Mouse (Mus musculus) neural tube, embryonic 11.5 days (tissue): ENCODE data around the gene Nap1l5. TPM values are rescaled to one million over a fixed set of nuclear protein-coding genes. Genes with fewer than 3 reads are reported as not detected.

Experiments
- ATAC-seq: fragments of 200-750 bp; cut with Nextera tagmentation; 2 replicates; pipeline ENCODE4 v1.8.0; 2017; ENCODE audit warnings: moderate number of reproducible peaks, mild to moderate bottlenecking, moderate TSS enrichment, moderate library complexity; ENCODE audit not compliant: insufficient read depth, low FRiP score, low TSS enrichment
- DNase-seq: peaks from one replicate; pipeline ENCODE4 v3.0.0-alpha.2; 2015; ENCODE audit warnings: low spot score
- H3K27ac ChIP-seq: fragments of 300-500 bp; sonication (generic); 2 replicates; pipeline ENCODE4 v1.5.1; 2014; ENCODE audit warnings: low read depth, mild to moderate bottlenecking, low read length
- H3K27me3 ChIP-seq: fragments of 300-500 bp; sonication (generic); 2 replicates; pipeline ENCODE4 v1.6.1; 2014; ENCODE audit warnings: mild to moderate bottlenecking, low read length, mixed read lengths; ENCODE audit not compliant: control insufficient read depth, insufficient read depth
- H3K36me3 ChIP-seq: fragments of 300-500 bp; sonication (generic); 2 replicates; pipeline ENCODE4 v1.6.1; 2014; ENCODE audit warnings: mild to moderate bottlenecking, low read length, moderate library complexity, mixed read lengths; ENCODE audit not compliant: control insufficient read depth, insufficient read depth
- H3K4me1 ChIP-seq: fragments of 300-500 bp; sonication (generic); 2 replicates; pipeline ENCODE4 v1.6.1; 2014; ENCODE audit warnings: low read length, mixed read lengths; ENCODE audit not compliant: control insufficient read depth, insufficient read depth
- H3K4me2 ChIP-seq: fragments of 300-500 bp; sonication (generic); 2 replicates; pipeline ENCODE4 v1.6.1; 2014; ENCODE audit warnings: low read depth, mild to moderate bottlenecking, moderate library complexity
- H3K4me3 ChIP-seq: fragments of 300-500 bp; sonication (generic); 2 replicates; pipeline ENCODE4 v1.5.1; 2014; ENCODE audit warnings: low read depth, low read length
- H3K9ac ChIP-seq: fragments of 300-500 bp; sonication (generic); 2 replicates; pipeline ENCODE4 v1.6.1; 2014; ENCODE audit warnings: mild to moderate bottlenecking, low read length
- H3K9me3 ChIP-seq: fragments of 300-500 bp; sonication (generic); 2 replicates; pipeline ENCODE4 v1.6.1; 2016; ENCODE audit warnings: low read length; ENCODE audit not compliant: control insufficient read depth
- WGBS: fragments of 180-500 bp; shearing (Covaris S2); extraction: QIAGEN DNeasy Blood & Tissue Kit; methylation state at CpG from one replicate; pipeline ENCODE4 v1.1.7; 2014; 5-methylcytosine and 5-hydroxymethylcytosine counted together
- polyA plus RNA-seq: library from polyadenylated mRNA; unstranded; fragments of >200 nt; fragmentation: Nextera tagmentation; extraction: Ambion mirVana; gene quantifications from 2 replicates; pipeline ENCODE4 v1.2.1, GENCODE M21; 2014

The Nap1l5 gene
- polyA plus RNA-seq, 1 experiment from 2014 or later, result 30.7 TPM

DNA sequence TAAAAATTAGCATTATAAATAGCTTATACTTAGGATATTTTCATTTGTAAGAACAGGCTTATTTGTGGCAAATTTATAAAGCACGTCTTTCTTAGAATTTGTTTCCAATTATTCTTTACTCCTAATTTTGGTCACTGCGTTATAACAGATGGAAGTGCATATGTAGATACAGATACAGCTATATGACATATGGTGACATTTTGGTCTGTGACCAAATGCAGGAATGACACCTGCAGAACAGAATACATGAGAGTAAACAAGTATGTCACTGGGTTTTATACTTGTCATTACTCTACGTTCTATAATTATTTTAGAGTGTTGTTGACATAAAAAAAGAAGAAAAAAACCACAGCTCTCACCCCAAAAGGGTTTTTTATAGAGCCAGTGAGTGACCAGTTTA lies 7.8 kb downstream of the Nap1l5 start:
- H3K27ac ChIP-seq, result no peak overlapping the region
- no peaks in the 10 kb centered on the region for H3K4me1 ChIP-seq
- 90% methylated on average over 3 of the region's 3 CpGs for WGBS
- H3K27me3 ChIP-seq, result no peaks in the 10 kb centered on the region
- no peak overlapping the region for H3K4me3 ChIP-seq
- H3K9me3 ChIP-seq, result no peaks in the 10 kb centered on the region
- ATAC-seq (no peak), DNase-seq (no peak)
- H3K9ac ChIP-seq, result no peak overlapping the region
- H3K36me3 ChIP-seq, result no peaks in the 10 kb centered on the region
- H3K4me2 ChIP-seq, result no peak overlapping the region

DNA sequence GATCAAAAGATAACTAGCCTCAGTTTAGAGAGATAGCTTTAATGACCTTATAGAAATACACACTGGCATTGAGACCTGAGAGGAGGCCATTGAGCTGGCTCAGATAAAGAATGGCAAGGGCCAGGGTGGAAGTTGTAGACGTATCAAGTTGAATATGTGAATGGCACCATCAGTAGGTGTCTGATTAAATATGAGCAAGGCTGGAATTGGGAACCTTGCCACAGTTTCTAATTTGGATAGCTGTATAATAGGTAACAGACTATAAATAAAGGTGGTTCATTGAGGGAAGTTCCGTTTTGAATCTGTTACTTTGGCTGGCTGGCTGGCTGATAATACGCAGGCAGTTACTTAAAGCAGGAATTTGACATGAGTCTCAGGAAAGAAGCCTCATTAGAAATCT lies 10.2 kb downstream of the Nap1l5 start:
- H3K27ac ChIP-seq, result no peak overlapping the region
- H3K4me2 ChIP-seq, result no peak overlapping the region
- H3K4me3 ChIP-seq, result no peak overlapping the region
- H3K27me3 ChIP-seq, result no peaks in the 10 kb centered on the region
- ATAC-seq, result no peak
- H3K9ac ChIP-seq, result no peak overlapping the region
- H3K9me3 ChIP-seq, result no peaks in the 10 kb centered on the region
- no peak for DNase-seq
- H3K36me3 ChIP-seq, result no peaks in the 10 kb centered on the region
- H3K4me1 ChIP-seq, result no peaks in the 10 kb centered on the region
- 84% methylated on average over 3 of the region's 3 CpGs for WGBS

DNA sequence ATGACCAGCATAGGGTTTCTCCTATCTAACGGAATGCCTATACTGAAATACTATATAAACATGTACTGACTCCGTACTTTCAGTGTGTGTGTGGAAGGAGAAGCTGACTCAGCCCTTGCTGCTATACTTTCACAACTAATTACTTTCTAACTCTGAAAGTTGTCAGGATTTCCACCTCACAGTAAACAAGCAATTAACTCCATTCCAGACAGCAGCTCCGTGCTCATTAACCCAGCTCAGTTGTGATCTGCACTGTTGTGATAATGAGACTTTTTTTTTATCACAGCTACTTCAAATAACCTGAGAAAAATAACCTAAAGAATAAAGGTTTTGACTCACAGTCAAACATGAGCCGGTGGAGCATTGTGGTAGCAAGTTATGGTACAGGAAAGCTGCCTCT lies 11.9 kb downstream of the Nap1l5 start:
- Histone ChIP-seq H3K27ac (no peak overlapping the region), H3K36me3 (no peaks in the 10 kb centered on the region), H3K9ac (no peak overlapping the region), H3K4me2 (no peak overlapping the region), H3K27me3 (no peaks in the 10 kb centered on the region), H3K4me3 (no peak overlapping the region), H3K4me1 (no peaks in the 10 kb centered on the region), H3K9me3 (no peaks in the 10 kb centered on the region)
- 87% methylated on average over 4 of the region's 4 CpGs for WGBS
- ATAC-seq (no peak), DNase-seq (no peak)

DNA sequence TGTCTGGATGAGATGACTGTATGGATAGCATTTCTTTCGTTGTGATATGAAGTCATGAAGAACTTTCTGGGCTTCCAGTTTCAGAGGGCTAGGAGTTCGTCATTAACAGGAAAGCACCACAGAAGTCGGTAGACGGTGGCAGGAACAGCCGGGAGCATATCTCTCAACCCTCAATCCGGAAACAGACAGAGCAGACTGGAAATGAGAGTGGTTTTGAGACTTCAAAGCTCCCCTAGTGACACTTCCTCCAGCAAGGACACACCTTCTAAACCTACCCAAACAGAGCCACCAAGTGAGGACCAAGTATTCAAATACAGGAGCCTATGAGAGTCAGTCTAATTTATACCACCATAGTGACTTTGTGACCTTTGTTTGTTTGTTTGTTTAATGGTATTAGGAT lies 13.6 kb downstream of the Nap1l5 start:
- WGBS, result 87% methylated on average over 6 of the region's 6 CpGs
- DNase-seq (no peak), ATAC-seq (no peak)
- no peak overlapping the region for H3K4me2 ChIP-seq
- no peak overlapping the region for H3K9ac ChIP-seq
- H3K36me3 ChIP-seq, result no peaks in the 10 kb centered on the region
- no peak overlapping the region for H3K27ac ChIP-seq
- H3K9me3 ChIP-seq, result no peaks in the 10 kb centered on the region
- H3K4me1 ChIP-seq, result no peaks in the 10 kb centered on the region
- no peaks in the 10 kb centered on the region for H3K27me3 ChIP-seq
- H3K4me3 ChIP-seq, result no peak overlapping the region

DNA sequence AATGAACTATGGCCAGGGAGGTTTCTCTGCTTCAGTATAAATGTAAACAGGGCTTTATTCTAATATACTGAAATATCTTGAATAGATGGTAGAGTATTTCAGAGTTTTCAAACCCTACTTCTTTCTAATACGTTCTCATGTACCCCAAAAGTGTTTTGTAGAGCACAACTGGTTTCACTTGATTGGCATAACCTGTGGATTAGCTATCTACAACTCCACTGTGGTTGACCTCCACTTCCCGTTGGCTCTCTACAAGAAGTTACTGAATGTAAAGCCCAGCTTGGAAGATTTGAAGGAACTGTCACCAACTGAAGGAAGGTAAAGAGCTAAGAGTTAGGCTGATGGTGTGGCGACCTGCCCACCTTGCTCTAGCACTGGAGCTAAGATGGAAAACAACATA lies 17.0 kb downstream of the Nap1l5 start:
- WGBS, result 92% methylated on average over 3 of the region's 3 CpGs
- Histone ChIP-seq H3K4me1 (no peaks in the 10 kb centered on the region), H3K36me3 (no peaks in the 10 kb centered on the region), H3K4me3 (no peak overlapping the region), H3K9ac (no peak overlapping the region), H3K4me2 (no peak overlapping the region), H3K9me3 (no peaks in the 10 kb centered on the region), H3K27me3 (no peaks in the 10 kb centered on the region), H3K27ac (no peak overlapping the region)
- DNase-seq, result no peak
- ATAC-seq, result no peak

DNA sequence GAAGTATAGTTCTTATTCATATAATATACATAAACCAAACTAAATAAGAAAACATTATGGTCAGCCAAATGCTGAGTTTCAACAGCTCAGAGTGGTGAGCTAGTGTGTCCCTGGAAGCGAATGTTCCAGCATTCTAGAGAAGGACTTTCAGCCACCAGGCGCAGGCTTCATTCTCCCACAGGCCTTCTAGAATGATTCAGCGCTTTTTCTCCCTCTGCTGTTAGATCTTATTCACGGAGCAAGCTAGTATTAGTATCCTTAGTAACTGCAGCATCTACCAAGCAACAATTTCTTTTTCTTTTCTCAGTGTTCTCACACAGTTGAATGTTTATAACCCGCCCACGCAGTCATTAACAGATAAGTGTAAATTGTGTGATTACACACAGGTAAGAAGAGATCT lies 24.6 kb downstream of the Nap1l5 start:
- no peak for ATAC-seq
- H3K4me2 ChIP-seq, result no peak overlapping the region
- no peak overlapping the region for H3K9ac ChIP-seq
- no peak overlapping the region for H3K27ac ChIP-seq
- H3K36me3 ChIP-seq, result no peaks in the 10 kb centered on the region
- 78% methylated on average over 6 of the region's 6 CpGs for WGBS
- no peaks in the 10 kb centered on the region for H3K9me3 ChIP-seq
- H3K4me3 ChIP-seq, result no peak overlapping the region
- no peak for DNase-seq
- H3K4me1 ChIP-seq, result no peaks in the 10 kb centered on the region
- no peaks in the 10 kb centered on the region for H3K27me3 ChIP-seq

DNA sequence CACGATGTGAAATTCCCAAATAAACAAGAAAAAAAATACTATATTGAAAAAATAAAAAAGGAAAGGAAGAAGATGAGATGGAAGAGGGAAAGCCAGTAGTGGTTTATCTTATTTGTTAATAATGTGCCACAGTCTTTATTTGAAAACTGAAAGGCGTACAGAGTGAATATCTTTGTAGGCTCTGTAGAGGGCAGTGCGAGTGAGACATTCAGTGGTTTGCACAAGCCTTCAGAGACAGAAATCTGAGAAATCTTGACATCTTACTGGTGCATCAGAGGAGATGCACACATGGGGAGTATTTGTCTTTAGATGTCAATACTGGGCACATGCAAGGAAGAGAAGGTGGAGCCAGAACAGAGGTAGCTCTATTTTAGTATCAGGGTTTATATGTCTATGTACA lies 25.5 kb downstream of the Nap1l5 start:
- no peaks in the 10 kb centered on the region for H3K27me3 ChIP-seq
- whole genome bisulfite sequencing, result 88% methylated on average over 3 of the region's 3 CpGs
- H3K4me3 ChIP-seq, result no peak overlapping the region
- H3K9ac ChIP-seq, result no peak overlapping the region
- DNase-seq (no peak), ATAC-seq (no peak)
- no peaks in the 10 kb centered on the region for H3K4me1 ChIP-seq
- no peaks in the 10 kb centered on the region for H3K36me3 ChIP-seq
- H3K9me3 ChIP-seq, result no peaks in the 10 kb centered on the region
- no peak overlapping the region for H3K4me2 ChIP-seq
- H3K27ac ChIP-seq, result no peak overlapping the region

DNA sequence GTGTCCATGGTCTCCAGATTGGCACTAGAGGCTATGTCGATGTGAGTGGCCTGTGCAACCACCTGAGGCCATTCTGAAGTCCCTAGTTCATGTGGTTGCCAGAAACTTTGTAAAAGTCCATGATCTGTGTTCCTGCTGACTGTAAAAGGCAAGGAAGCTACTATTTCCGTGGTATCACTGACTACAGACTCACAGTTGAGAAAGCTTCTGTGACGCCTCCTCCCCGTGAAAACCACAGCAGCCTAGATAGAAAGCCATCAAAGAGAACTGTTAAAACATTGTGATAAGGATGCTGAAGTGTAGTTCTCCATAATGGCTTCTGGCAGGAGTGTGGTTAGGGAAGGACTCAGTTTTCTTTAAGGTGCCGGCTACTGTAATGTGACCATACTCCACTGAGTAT lies 26.0 kb downstream of the Nap1l5 start:
- 92% methylated on average over 5 of the region's 5 CpGs for WGBS
- ATAC-seq, result no peak

DNA sequence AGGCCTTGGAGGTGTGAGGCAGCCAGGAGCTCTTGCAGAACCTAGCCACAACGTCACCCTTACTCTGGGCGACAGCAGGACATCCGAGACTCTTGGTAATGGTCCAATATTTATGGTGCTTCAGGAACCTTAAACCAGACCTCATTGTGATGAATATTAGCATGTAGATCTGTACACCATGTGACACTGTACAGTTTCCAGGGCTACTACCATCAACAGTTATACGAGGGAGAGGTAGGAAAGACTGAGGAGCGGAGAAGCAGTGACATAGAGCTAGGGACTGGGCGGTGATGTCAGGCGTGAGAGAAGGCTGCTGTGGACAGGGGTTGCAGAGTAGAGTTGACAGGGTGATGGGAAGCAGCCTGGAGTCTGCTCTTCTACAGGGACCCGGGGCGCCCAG lies 26.9 kb downstream of the Nap1l5 start:
- no peaks in the 10 kb centered on the region for H3K36me3 ChIP-seq
- H3K4me1 ChIP-seq, result no peaks in the 10 kb centered on the region
- no peak overlapping the region for H3K27ac ChIP-seq
- H3K27me3 ChIP-seq, result no peaks in the 10 kb centered on the region
- H3K9ac ChIP-seq, result no peak overlapping the region
- no peaks in the 10 kb centered on the region for H3K9me3 ChIP-seq
- H3K4me3 ChIP-seq, result no peak overlapping the region
- H3K4me2 ChIP-seq, result no peak overlapping the region
- no peak for DNase-seq
- ATAC-seq, result no peak; the same call in 1 of the 2 replicates
- WGBS, result 93% methylated on average over 9 of the region's 9 CpGs

More for the DNA sequence above, 26.0 kb downstream of the Nap1l5 start:
- Histone ChIP-seq H3K36me3 (no peaks in the 10 kb centered on the region), H3K4me1 (no peaks in the 10 kb centered on the region), H3K4me2 (no peak overlapping the region), H3K9me3 (no peaks in the 10 kb centered on the region), H3K27me3 (no peaks in the 10 kb centered on the region), H3K9ac (no peak overlapping the region), H3K27ac (no peak overlapping the region), H3K4me3 (no peak overlapping the region)
- DNase-seq, result no peak
